In genomic region chr5:93251001-93251760, GRCm38 (mm10) we compare ENCODE assay signal across 9 mouse cellular contexts. TPM values are rescaled to one million over a fixed set of nuclear protein-coding genes. Genes with fewer than 3 reads are reported as not detected.
DNase-seq lines count a peak whose midpoint lies in the region; ATAC-seq lines count a peak whose summit lies in the region.
"Had no signal": no experiment of that assay in that cellular context is flagged by ENCODE, and none has a peak within 500 bp of the region (broad histone marks: within the 10 kb centered on the region; RNA-seq: fewer than 3 reads in every experiment).

No protein-coding gene starts in this region.

- H3K9ac ChIP-seq in kidney, embryonic 16.5 days (replicated peaks; ENCODE audit: low read length): no peak overlapping the region
- H3K9ac ChIP-seq in forebrain, embryonic 14.5 days (ENCODE audit: low read length): no peak overlapping the region
- no peak overlapping the region for H3K9ac ChIP-seq in midbrain, embryonic 13.5 days (replicated peaks)
- H3K9ac ChIP-seq: heart, embryonic 15.5 days had no signal

- H3K27ac ChIP-seq in kidney, embryonic 16.5 days (ENCODE audit: low read length): no peak overlapping the region
- no peak overlapping the region for H3K27ac ChIP-seq in forebrain, embryonic 14.5 days (ENCODE audit: low read depth, low read length)
- H3K27ac ChIP-seq in midbrain, embryonic 13.5 days: no peak overlapping the region
- H3K27ac ChIP-seq: heart, embryonic 15.5 days had no signal

- no peaks in the 10 kb centered on the region for H3K9me3 ChIP-seq in kidney, embryonic 16.5 days (ENCODE audit: low read length)
- no peaks in the 10 kb centered on the region; the same call in 1 of the 2 replicates for H3K9me3 ChIP-seq in forebrain, embryonic 14.5 days (replicated peaks; ENCODE audit: control insufficient read depth, low read length)
- no peaks in the 10 kb centered on the region for H3K9me3 ChIP-seq in midbrain, embryonic 13.5 days
- H3K9me3 ChIP-seq: heart, embryonic 15.5 days had no signal

- H3K36me3 ChIP-seq in kidney, embryonic 16.5 days (ENCODE audit: insufficient read depth, low read length): no peaks in the 10 kb centered on the region
- no peaks in the 10 kb centered on the region for H3K36me3 ChIP-seq in forebrain, embryonic 14.5 days (ENCODE audit: control insufficient read depth, insufficient read depth, low read length)
- no peaks in the 10 kb centered on the region for H3K36me3 ChIP-seq in midbrain, embryonic 13.5 days
- H3K36me3 ChIP-seq: heart, embryonic 15.5 days had no signal

- no peak for ATAC-seq in kidney, embryonic 16.5 days (ENCODE audit: low FRiP score, low TSS enrichment)
- ATAC-seq in forebrain, embryonic 14.5 days: no peak
- ATAC-seq in midbrain, embryonic 13.5 days: no peak

- no peaks in the 10 kb centered on the region for H3K27me3 ChIP-seq in kidney, embryonic 16.5 days (ENCODE audit: insufficient read depth, low read length)
- H3K27me3 ChIP-seq in forebrain, embryonic 14.5 days (replicated peaks; ENCODE audit: control insufficient read depth, insufficient read depth, low read length): no peaks in the 10 kb centered on the region
- no peaks in the 10 kb centered on the region for H3K27me3 ChIP-seq in midbrain, embryonic 13.5 days
- H3K27me3 ChIP-seq: heart, embryonic 15.5 days had no signal

- H3K4me2 ChIP-seq in kidney, embryonic 16.5 days (replicated peaks; ENCODE audit: low read depth, low read length): no peak overlapping the region
- H3K4me2 ChIP-seq in forebrain, embryonic 14.5 days (ENCODE audit: low read length): no peak overlapping the region
- H3K4me2 ChIP-seq in midbrain, embryonic 13.5 days (replicated peaks): no peak overlapping the region
- H3K4me2 ChIP-seq: heart, embryonic 15.5 days had no signal

- DNase-seq in kidney, postnatal 36 days: peak; percentile 14 to 42
- DNase-seq in adrenal gland, postnatal 4 days (ENCODE audit: low spot score in 2 of 2): peak; percentile 5 to 18
- peak; percentile 28 for DNase-seq in gastrocnemius, postnatal 10 days
- peak; percentile 83 for DNase-seq in lung, postnatal 36 days
- DNase-seq in forebrain, embryonic 14.5 days (ENCODE audit: low spot score): no peak

- 83% methylated on average over 12 of the region's 12 CpGs for WGBS in kidney, embryonic 16.5 days
- whole genome bisulfite sequencing in forebrain, embryonic 14.5 days: 86% methylated on average over 12 of the region's 12 CpGs
- WGBS in midbrain, embryonic 13.5 days: 87% methylated on average over 12 of the region's 12 CpGs

- H3K4me1 ChIP-seq in kidney, embryonic 16.5 days (ENCODE audit: insufficient read depth, low read length): no peaks in the 10 kb centered on the region
- H3K4me1 ChIP-seq in forebrain, embryonic 14.5 days (ENCODE audit: control insufficient read depth, insufficient read depth, low read length): no peaks in the 10 kb centered on the region
- H3K4me1 ChIP-seq in midbrain, embryonic 13.5 days (replicated peaks): no peaks in the 10 kb centered on the region
- H3K4me1 ChIP-seq: heart, embryonic 15.5 days had no signal

- no peak overlapping the region for H3K4me3 ChIP-seq in kidney, embryonic 16.5 days (ENCODE audit: low read length)
- no peak overlapping the region for H3K4me3 ChIP-seq in forebrain, embryonic 14.5 days (ENCODE audit: low read depth, low read length)
- no peak overlapping the region for H3K4me3 ChIP-seq in midbrain, embryonic 13.5 days (replicated peaks)
- H3K4me3 ChIP-seq: heart, embryonic 15.5 days; myocyte had no signal

RNA-seq across cellular contexts. Expression of gene Ccng2, which starts 15.9 kb away (rescaled TPM):
- polyA plus RNA-seq in kidney, embryonic 16.5 days (2015; fragmentation: Nextera tagmentation; extraction: Ambion mirVana): 63.9 and 67.4 TPM in 2 replicates
- 10 to 100 TPM; 38.9 to 40.1 TPM for total RNA-seq in adrenal gland, postnatal 4 days (2021)
- total RNA-seq in gastrocnemius, postnatal 10 days (2021): 10 to 100 TPM; 16.9 to 18.2 TPM
- polyA plus RNA-seq in forebrain, embryonic 14.5 days (2014; fragmentation: Nextera tagmentation; extraction: Ambion mirVana): 140 and 156 TPM in 2 replicates
- 116 and 126 TPM in 2 replicates for polyA plus RNA-seq in midbrain, embryonic 13.5 days (2015; fragmentation: Nextera tagmentation; extraction: Ambion mirVana)

RNA-seq across cellular contexts. Expression of gene 2010109A12Rik, which starts 44.9 kb away (rescaled TPM):
- 0.95 and 2.9 TPM in 2 replicates for polyA plus RNA-seq in kidney, embryonic 16.5 days (2015; fragmentation: Nextera tagmentation; extraction: Ambion mirVana)
- total RNA-seq in adrenal gland, postnatal 4 days (2021): 1 to 10 TPM; 1.6 to 2.0 TPM
- under 1 TPM in 1 of 2 experiments, not detected in 1; 0.50 TPM for total RNA-seq in gastrocnemius, postnatal 10 days (2021)
- polyA plus RNA-seq in forebrain, embryonic 14.5 days (2014; fragmentation: Nextera tagmentation; extraction: Ambion mirVana): 2.7 and 2.8 TPM in 2 replicates
- polyA plus RNA-seq in midbrain, embryonic 13.5 days (2015; fragmentation: Nextera tagmentation; extraction: Ambion mirVana): 2.4 and 3.5 TPM in 2 replicates
- polyA plus RNA-seq: myocyte had no signal

RNA-seq across cellular contexts. Expression of gene Ccni, which starts 44.9 kb away (rescaled TPM):
- polyA plus RNA-seq in kidney, embryonic 16.5 days (2015; fragmentation: Nextera tagmentation; extraction: Ambion mirVana): 97.3 and 113 TPM in 2 replicates
- 100 to 1,000 TPM; 203 to 219 TPM for total RNA-seq in adrenal gland, postnatal 4 days (2021)
- total RNA-seq in gastrocnemius, postnatal 10 days (2021): 100 to 1,000 TPM; 117 to 125 TPM
- 195 and 209 TPM in 2 replicates for polyA plus RNA-seq in forebrain, embryonic 14.5 days (2014; fragmentation: Nextera tagmentation; extraction: Ambion mirVana)
- polyA plus RNA-seq in midbrain, embryonic 13.5 days (2015; fragmentation: Nextera tagmentation; extraction: Ambion mirVana): 143 and 152 TPM in 2 replicates
